Mouse (Mus musculus) heart, adult 10 weeks (tissue): ENCODE results near the gene Tppp. TPM values are rescaled to one million over a fixed set of nuclear protein-coding genes. Genes with fewer than 3 reads are reported as not detected.

Experiments
- polyA plus RNA-seq: library from polyadenylated mRNA; stranded (reverse); fragments of 350-450 nt; fragmentation: Illumina TruSeq; extraction: RNeasy Lipid Tissue Mini Kit (QIAGEN cat#74804); gene quantifications from one replicate; pipeline ENCODE4 v1.2.3, GENCODE M21; 2014; ENCODE audit warnings: low read depth, low replicate concordance

The Tppp gene
- 19.4 TPM for polyA plus RNA-seq

GRCm38 (mm10) chr13:74008948-74009718 is at the start of gene Tppp:
Gene Tppp, plus strand, starts transcription at chr13:74009407.

GRCm38 (mm10) chr13:73963551-73963950 is 45.7 kb upstream of the Tppp start, which contains the start of gene Zdhhc11:
Gene Zdhhc11, plus strand, starts transcription at chr13:73963851.

DNA sequence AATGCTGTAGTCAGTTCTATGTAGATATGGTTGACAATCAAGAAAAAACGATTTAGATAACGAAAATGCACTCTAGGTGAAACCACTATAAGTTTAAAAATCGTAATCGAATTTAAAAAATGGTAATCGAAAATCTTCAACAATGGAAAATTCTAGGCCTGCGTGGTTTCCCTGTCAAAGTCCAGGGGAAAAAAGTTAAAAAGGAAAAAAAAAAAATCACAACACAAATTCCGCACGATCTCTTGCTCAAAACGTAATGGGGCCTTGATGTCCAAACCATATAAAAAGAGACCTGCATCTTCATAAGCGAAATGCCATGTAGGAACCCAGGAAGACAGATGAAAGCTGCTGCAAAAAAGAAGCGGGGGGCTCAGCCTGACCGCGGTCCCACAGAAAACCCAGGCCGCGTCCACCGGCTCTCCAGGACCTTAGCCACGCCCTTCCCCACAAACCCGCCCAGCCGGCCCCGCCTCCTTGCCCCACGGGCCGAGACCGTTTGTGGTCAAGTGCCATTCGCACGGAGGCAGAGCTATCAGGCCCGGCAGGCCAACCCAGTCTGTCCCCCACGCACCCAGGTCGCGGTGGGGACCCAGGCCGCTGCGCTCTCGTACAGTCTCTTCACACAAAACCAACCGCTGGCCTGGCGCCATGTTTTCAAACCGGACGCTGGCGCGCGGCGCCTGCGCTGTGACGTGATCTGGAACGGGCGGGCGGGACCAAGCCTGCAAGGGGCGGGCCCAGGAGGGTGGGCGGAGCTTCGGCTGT is 52.6 kb downstream of the Tppp start, which contains the start of gene Cep72:
TSS of gene Cep72 (minus strand) at position 687 of the 765 bp plus-strand sequence.

Other genes starting within 250 kb of the Tppp start
- gene Nkd2, start 161.8 kb upstream of the Tppp start, polyA plus RNA-seq: 1.8 TPM
- gene Trip13, start 71.6 kb upstream of the Tppp start, polyA plus RNA-seq: 0.31 TPM
- 40.4 TPM for gene Brd9, start 71.6 kb upstream of the Tppp start, polyA plus RNA-seq
- gene Zdhhc11, start 45.6 kb upstream of the Tppp start, polyA plus RNA-seq: not detected
- gene Cep72, start 52.9 kb downstream of the Tppp start, polyA plus RNA-seq: 0.52 TPM
- 0.68 TPM for gene Slc9a3, start 112.0 kb downstream of the Tppp start, polyA plus RNA-seq
- gene Exoc3, start 199.3 kb downstream of the Tppp start, polyA plus RNA-seq: 45.1 TPM